Mouse (Mus musculus): Measurements from ENCODE around the gene Stam2.

The Stam2 gene

DNA sequence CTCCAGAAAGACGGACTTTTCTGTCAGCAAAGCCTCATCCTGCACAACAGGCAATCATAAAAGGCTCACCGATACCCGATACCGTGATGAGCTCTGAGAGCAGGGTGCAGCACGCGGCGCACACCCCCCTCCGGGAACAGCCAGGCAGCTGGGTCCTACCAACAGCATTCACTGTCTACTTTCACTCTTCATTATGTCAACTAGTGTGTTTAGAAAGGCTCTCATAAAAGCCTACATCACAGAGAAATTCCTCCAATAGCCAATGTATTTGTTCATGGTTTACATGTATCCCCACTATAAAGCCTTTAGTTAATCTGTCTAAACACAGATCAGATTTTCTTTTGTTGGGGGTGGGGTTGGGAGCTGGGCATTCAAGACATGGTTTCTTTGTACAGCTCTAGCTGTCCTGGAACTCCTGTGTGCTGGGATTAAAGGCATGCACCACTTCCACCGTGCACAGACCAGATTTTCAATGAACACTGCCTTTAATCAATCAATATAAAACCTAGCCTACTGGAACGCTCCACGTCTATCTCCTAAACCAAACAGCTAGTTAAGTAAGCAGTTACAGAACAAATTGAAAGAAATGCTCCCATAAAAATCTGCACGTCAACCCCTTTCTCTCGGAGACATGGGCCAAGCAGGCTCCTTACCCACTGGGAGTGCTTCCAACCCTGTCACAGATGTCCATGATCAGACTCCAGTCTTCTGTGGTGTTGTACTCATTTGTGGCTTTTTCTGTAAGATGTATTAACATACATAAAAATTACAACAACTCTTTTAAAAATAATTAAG is 21.7 kb downstream of the Stam2 start:
- no peak for DNase-seq (ENCODE audit: low spot score)

DNA sequence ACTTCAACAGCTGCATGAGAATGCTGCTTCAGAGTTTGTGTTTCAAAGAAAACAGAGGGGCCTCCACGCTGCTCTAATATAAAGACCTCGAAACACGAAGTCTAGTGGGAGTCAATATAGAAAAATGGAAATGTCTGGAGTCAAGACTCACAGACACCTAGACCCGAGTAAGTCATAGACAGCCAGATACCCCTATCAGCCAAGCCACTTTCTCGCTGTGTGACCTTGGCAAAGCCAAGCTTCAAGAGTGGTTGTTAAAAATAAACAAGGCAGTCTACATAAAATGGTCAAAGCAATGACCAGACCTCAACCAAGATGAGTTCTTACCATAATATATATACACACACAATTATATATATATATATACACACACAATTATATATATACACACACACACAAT is 25.0 kb downstream of the Stam2 start:
- DNase-seq (ENCODE audit: low spot score), result no peak

DNA sequence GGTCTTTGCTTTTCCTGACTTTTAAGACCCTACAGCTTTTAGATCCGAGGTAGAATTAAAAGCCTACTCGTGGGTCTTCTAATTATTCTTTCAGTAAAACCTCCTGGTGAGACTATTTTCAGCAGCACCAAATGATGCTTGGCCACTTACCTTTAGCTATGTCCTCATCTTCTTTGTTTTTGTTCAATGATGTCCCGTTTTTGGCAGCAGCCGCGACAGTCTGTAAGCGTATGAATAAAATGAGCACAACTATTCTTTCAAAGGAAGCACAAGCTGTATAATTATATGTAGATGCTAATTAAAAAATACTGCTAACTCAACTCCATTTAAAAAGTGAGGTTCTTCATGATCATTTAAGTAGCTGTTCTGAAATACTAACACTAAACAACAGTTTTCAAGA is 26.5 kb downstream of the Stam2 start:
- DNase-seq (ENCODE audit: low spot score), result no peak

DNA sequence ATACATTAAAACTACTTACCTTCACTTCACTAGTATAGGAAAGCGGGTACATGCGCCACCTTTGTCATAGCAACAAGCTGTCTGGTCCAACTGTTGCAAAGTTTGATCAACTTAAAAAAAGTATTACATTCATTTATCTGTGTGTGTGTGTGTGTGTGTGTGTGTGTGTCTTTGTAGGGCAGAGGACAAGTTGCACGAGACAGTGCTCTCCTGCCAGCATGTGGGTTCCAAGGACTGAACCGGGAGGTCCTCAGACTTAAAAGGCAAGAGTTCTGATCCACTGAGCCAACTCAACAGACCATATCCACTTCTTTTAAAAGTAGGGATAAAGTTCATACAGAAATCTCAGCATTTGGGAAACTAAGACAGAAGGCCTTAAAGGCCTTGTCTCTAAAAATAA is 28.0 kb downstream of the Stam2 start:
- DNase-seq (ENCODE audit: low spot score), result no peak

DNA sequence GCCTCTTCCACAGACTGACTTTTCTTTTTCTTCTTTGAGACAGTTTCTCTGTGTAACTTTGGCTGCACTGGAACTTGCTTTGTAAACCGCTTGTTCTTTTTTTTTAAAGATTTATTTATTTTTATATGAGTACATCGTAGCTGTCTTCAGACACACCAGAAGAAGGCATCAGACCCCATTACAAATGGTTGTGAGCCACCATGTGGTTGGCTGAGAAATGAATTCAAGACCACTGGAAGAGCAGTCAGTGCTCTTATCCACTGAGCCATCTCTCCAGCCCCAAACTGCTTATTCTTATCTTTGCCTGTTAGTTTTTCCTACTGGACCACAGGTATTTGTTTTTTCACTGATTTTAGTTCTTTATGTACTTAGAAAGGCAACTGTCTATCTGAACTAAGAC is 31.3 kb downstream of the Stam2 start:
- DNase-seq (ENCODE audit: low spot score), result no peak

DNA sequence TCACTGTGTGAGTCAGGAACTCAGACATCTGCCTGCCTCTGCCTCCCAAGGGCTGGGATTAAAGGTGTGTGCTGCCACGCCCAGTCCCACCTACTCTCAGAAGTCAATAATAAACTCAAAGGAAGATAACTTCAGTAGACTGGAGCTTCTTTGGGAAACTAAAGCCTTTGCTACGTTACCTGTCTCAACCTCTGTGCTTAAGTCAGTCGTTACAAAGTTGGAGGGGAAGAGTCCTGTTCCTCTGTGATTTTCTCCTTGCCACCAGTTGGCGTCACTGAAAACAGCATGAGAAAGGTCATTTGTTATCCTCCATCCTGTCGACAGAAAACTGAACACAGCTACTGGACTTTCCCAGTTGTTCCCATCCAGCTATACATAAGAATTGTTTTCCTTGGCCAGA is 32.7 kb downstream of the Stam2 start:
- DNase-seq (ENCODE audit: low spot score), result no peak

DNA sequence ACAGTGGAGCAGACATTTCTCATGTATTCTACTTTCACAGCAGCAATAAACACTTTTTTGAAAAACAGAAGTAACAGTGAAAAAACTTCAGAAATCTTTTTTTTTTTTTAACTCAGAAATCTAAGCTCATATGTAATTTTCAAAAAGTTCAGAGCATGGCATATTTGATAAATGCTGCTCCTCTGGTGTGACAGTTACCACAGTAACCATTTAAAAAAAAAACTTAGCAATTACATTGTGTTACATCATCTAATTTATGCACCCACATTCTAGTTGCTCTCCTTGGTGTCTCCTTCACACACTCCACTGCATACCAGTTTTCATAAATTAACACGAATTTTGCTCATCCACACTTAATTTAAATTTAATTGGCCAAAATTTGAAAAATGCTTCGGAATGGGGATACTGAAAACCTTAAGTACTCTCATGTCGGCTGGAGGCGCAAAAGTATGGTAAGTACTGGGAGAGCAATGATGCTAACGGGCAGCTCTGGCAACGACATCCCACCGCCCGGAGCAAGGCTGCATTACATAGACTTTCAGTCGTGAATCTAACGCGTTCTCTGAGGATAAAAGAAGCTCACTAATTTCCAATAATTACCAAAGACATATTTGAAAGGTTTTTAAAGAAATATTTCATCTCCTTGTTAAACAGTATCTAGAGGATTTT is 40.6 kb downstream of the Stam2 start:
- DNase-seq (ENCODE audit: low spot score), result no peak

DNA sequence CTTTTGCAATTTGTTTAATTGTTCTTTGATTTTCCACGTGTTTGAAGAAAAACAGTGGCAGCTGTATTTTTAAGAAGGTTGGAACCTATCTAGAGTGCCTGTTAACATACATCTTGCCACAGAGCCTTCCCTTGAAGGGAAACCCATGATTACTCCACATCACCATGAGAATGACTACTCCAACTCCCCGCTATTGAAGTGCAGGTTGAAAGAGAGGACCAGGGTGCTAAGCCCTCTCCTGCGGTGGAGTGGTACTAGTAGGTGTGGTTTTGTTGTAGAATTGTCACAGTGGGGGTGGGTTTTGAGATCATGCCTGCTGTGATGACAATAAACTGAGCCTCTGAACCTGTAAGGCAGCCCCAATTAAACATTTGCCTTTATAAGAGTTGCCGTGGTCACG is 41.7 kb downstream of the Stam2 start:
- DNase-seq (ENCODE audit: low spot score), result no peak

DNA sequence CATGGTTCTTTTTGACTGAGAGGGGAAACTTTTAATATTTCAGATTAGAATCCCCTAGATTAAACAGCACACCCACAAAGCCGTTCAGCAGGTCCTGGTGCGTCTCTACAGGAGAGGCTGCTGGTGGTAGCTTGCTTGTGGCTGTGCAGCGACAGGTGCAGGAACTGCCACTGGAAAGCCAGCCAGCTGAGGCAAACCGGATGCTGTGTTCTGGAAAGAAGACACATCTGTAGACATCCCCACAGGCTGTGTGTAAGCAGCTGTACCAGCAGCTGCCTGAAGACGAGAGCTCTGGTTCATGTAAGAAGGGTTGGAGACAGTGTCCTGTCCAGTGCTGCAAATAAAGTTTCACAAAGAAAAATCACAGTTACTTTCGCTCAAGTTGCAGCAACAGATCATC is 47.5 kb downstream of the Stam2 start:
- no peak for DNase-seq (ENCODE audit: low spot score)

DNA sequence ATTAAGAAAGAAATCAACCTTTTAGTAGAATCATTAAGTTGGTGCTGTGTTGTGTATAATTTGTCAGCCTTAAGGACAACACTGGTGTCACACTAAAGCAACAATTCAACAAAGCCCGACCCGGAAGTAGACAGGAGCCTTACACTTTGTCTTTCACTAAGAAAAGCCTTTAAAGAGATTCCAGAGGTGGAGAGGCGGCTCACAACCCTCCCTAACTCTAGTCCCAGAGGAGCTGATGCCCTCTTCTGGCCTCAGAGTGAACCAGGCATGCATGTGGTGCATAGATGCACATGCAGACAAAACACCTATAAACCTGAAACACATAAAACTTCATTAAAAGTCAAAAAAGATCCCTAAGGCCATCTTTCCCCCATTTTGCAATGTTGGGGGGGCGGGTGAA is 50.3 kb downstream of the Stam2 start:
- no peak for DNase-seq (ENCODE audit: low spot score)

DNA sequence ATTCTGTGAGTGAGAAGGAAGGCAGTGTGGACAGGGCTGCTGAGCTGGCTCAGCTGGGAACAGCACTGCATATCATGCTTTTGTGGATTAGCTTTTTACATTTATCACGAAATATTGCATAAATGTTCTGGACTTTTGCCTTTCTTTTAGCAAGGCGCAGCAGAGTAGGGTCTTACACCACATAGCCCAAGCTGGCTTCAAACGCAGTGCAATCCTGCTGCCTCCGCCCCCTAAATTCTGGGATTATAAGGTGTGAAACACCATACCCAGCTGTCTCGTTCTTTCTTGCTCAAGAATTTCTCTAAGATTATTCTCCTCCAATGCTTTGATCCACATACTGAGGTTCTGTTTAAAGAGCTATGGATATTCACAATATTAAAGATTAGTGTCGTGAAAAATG is 55.5 kb downstream of the Stam2 start:
- DNase-seq (ENCODE audit: low spot score), result no peak

DNA sequence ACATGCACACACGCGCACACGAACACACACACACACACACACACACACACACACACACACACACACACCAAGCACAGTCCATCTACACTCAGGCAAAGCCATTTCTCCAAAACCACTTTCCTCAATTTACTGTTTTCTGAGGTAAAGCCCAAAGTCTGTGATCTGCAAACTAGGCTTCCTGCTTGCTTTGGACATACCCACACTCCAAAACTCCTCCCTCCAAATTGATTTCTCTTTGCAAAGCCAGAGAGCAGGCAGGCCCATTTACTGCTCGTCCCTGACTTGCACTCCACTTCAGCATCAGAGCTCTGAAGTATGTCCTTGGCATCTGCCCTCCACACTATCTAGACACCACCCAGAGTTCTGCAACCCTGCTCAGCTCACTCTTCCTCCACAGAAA is 64.5 kb downstream of the Stam2 start:
- no peak for DNase-seq (ENCODE audit: low spot score)

DNA sequence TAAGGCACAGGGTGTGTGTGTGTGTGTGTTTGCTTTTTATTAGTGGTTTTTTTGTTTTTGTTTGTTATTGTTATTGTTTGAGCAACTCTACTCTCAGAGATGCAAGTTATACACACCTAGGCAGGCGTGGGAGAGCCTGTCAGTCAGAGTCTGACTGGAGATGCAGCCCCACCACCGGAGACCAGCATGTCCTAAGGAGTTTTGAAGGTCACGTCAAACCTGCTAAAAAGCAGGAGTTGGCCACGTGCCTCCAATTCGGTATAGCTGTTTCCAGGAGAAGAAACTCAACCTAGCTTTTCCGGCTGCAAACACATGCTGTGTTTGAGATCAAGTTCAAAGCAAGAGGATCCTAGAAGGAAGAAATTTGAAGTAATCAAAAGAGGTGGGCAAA is 65.2 kb downstream of the Stam2 start:
- DNase-seq (ENCODE audit: low spot score), result no peak

DNA sequence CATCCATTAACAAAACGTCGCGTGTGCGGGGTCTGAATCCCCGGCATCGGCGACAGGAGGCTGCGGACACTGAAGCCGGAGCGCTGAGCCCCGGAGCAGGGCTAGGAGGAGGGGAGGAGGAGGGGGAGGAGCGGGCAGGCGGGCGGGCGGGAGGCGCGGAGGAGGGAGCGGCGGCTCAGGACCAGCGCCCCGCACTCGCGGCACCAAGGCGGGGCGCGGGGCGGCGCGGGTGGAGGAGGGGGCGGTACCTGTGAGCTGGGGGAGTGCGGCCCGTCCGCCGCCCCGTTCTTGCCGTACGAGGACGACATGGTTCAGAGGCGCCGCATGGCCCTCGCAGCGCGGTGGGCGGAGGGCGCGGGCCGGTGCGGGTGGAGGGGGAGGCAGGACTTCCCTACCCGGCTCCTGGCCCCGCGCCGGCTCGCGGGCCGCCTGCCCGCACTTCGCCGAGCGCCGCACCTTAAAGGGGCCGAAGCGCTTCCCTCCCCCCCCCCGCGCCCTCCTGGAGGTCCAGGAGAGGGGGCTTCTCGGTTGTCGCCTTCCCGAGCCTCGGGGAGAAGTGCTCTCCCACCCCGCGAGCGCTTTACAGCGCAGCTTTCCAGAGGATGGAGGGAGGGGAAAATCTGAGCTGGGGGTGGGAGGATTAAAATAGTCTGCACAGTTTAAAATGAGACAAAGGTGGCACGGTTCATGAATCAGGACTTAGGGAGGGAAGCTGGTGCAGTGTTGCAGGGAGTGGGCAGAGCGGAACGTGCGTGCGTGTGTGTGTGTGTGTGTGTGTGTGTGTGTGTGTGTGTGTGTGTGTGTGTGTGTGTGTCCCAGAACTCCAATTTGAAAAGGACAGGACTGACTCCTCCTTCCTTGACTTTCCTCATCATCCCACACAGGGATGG is 65.8 kb downstream of the Stam2 start, which contains the start of gene Cacnb4:
Gene Cacnb4 (minus strand): TSS at position 809 of the 890 bp plus-strand sequence.
- peak; percentile 39 for DNase-seq (ENCODE audit: low spot score)

DNA sequence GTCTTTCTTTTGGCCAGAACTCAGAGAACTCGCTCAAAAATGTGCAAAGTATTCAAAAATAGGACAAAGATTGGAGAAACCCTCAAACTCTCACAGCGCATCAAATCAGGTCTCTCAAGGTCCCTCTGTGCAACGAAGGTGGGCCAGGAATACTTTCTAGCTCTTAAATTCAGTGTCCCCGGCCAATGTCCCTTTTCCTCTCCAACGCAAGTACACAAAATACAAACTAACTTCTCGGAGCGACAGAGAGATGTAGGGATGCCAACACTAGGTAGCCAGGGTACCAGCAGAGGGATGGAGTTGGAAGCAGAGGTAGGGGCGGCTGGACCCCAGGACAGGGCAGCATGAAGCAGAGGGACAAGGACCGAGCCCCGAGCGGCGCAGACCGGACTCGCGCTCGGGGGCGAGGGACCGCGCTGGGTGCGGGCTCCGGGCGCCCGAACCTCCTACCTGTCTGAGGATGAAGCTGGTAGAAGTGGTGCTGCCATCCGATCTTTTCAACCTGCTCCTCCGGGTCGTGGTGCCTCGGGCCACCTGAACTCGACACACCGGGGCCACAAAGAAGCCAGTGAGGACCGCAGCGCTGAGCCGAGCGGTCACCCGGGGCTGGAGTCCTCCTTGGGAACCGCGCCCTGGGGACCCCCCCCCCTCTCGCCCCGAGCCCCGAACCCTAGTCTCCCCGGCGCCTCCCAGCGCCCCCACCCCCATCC is 66.6 kb downstream of the Stam2 start:
- DNase-seq (ENCODE audit: low spot score), result peak; percentile 9

DNA sequence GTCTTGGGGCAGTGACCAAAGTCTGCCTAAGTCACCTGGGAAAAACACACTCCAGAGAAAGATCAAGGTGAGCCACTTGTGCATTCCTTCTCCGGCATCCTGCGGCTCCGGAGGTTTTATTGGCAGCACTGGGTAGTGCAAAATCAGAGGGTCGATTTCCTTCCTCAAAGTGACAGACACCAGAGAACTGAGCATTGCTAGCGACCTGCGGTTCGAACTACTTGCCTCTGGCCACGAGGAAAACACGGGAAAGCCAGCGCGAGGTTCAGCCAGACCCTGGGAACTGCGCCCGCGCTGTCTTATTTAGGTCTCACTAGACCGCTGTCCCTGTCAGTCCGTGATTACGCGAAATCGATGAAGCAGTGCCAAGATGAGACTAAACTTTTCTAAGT is 67.2 kb downstream of the Stam2 start:
- DNase-seq (ENCODE audit: low spot score), result no peak

DNA sequence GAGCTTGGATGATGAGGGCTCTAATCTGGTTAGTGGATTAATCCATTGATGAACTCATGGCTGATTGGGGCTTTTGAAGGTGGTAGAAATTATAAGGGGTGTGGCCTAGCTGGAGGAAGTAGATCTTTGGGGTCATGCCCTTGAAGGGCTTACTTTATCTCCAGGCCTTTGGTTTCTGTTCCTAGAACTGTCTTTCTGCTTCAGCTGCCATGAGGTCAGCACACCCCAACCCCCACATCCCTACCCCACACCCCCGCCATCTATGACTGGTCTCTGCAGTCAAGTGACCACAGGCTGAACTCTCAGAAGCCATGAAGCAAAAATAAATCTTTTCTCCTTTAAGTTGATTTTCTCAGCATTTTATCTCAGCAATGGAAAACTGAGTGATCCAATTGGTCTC is 68.9 kb downstream of the Stam2 start:
- DNase-seq (ENCODE audit: low spot score), result no peak

DNA sequence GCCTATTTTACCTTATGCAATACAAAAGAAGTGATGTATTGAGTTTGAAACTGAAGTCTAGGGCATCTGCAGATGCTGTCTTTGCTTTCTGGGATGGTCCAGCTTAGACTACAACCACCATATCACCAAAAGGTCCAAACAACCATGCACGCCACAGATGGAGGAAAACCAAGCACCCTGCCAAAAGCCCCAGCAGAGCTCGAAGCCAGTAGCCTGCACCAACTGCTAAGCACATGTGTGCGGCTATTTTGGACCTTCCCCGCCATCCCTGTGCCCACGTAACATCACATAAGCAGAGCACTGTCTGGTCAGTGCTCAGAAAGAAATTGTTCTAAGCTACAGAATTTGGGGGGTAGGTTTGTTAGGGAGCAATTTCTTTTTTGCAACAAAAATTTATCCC is 71.3 kb downstream of the Stam2 start:
- DNase-seq (ENCODE audit: low spot score), result no peak

DNA sequence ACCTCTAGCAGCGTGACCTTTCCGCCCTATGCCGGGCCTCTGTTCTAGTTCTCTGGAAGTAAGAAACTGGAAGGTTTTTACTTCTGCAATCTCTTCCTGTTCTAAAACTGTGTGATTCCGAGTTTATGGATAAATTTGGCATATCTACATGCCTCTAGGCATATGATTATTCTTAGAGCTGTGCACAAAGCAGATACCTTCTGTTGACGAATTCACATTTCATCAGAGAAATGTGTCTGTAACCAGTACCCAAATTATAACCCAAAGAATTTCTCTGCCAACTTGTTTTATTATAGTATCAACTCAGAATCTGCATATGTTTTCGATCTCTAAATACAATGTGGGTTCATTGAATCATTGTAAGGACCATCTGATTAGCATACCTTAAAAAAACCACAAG is 73.6 kb downstream of the Stam2 start:
- no peak for DNase-seq (ENCODE audit: low spot score)

DNA sequence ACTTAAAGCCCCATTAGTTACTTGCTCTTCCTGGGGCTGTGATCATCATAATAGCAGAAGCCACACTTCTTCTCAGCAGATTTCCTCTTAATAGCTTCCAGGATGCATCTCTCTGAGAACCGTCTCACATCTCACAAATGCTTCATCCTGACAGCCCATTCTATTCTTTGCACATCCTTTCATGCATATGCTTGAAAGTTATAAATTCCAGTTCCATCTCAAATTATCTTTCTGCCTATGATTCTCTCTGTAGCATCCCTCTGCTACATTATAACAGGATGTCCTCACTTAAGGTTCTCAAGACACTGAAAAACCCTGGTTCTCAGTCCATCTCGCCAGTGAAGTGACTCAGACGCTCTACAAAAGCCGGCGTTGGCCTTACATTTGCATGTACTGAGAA is 85.4 kb downstream of the Stam2 start:
- no peak for DNase-seq (ENCODE audit: low spot score)

DNA sequence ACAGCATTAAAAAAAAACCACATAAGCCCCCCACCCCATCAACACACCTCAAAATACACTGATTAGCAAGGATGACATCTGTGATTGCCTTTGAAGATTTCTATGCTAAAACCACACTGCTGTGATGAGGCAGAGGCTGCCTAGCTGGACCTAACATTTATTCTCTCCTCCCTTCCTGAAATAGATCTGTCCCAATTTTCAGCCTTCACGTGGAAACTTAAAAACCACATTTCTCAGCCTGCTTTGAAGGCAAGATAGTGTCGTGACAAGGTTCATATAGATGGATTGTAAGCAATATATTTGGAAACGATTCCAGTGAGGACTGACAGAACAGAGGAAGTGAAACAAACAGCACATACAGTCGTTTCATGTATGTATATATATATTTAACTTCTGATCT is 87.5 kb downstream of the Stam2 start:
- no peak for DNase-seq (ENCODE audit: low spot score)

DNA sequence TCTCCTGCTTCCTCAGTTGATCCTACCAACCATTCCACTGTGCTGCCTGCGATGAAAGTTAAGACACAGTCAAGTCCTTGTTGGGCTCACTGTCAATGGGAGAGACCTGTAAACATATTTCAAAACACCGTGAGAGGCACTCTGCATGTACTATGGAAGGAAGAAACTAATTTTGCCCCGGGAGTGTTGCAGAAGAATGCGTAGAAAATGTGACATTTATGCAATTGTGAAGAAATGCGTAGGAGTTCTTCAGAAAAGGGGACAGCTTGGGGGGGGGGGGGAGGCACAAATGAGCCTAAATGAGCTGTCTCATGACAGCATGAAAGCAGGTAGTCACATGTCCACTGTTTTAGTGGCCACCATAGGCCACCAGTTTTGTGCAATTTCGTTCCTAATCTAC is 90.5 kb downstream of the Stam2 start:
- no peak for DNase-seq (ENCODE audit: low spot score)

Data from urinary bladder, postnatal 14 days (tissue).